ENCODE assay signal across 8 mouse cellular contexts in genomic region chr6:121185232-121185631, GRCm38 (mm10). TPM values are rescaled to one million over a fixed set of nuclear protein-coding genes. Genes with fewer than 3 reads are reported as not detected.
DNase-seq lines count a peak whose midpoint lies in the region; ATAC-seq and TF ChIP-seq lines count a peak whose summit lies in the region.

No protein-coding gene starts in this region.

- ATAC-seq in heart, embryonic 14.5 days (ENCODE audit: insufficient number of reproducible peaks, insufficient read depth, low FRiP score, low read depth) = no peak
- no peak for ATAC-seq in embryonic facial prominence, embryonic 12.5 days (ENCODE audit: insufficient number of reproducible peaks, insufficient read depth, low FRiP score, low TSS enrichment)
- peak; percentile 24 for ATAC-seq in intestine, embryonic 16.5 days
- ATAC-seq in midbrain, embryonic 12.5 days (ENCODE audit: low FRiP score, low read depth) = no peak

- peak overlapping the region; percentile 99 for H3K4me2 ChIP-seq in heart, embryonic 14.5 days (ENCODE audit: low read length)
- H3K4me2 ChIP-seq in embryonic facial prominence, embryonic 12.5 days (replicated peaks) = peak overlapping the region; percentile 98
- peak overlapping the region; percentile 95 for H3K4me2 ChIP-seq in intestine, embryonic 16.5 days (ENCODE audit: low read depth, low read length)
- H3K4me2 ChIP-seq in midbrain, embryonic 12.5 days (replicated peaks) = peak overlapping the region; percentile 94

- 85% methylated on average over 8 of the region's 8 CpGs for WGBS in heart, embryonic 14.5 days
- WGBS in embryonic facial prominence, embryonic 12.5 days = 89% methylated on average over 8 of the region's 8 CpGs
- 66% methylated on average over 8 of the region's 8 CpGs for WGBS in intestine, embryonic 16.5 days
- 85% methylated on average over 8 of the region's 8 CpGs for WGBS in midbrain, embryonic 12.5 days
- 90% methylated on average over 8 of the region's 8 CpGs for WGBS in thymus, adult 2 months

- no peak overlapping the region for H3K9ac ChIP-seq in heart, embryonic 14.5 days (ENCODE audit: low read length)
- no peak overlapping the region for H3K9ac ChIP-seq in embryonic facial prominence, embryonic 12.5 days
- H3K9ac ChIP-seq in intestine, embryonic 16.5 days (ENCODE audit: low read depth, low read length) = peak overlapping the region; percentile 57; the same call in 1 of the 2 replicates
- H3K9ac ChIP-seq in midbrain, embryonic 12.5 days (replicated peaks) = no peak overlapping the region

- peaks cover 4 to 14% of the 10 kb centered on the region in 2 experiments for H3K4me1 ChIP-seq in heart, embryonic 14.5 days (ENCODE audit: control insufficient read depth in 2 of 2, insufficient read depth in 2 of 2, low read length in 2 of 2)
- H3K4me1 ChIP-seq in embryonic facial prominence, embryonic 12.5 days = peaks cover 20% of the 10 kb centered on the region
- peaks cover 16% of the 10 kb centered on the region for H3K4me1 ChIP-seq in intestine, embryonic 16.5 days (ENCODE audit: control insufficient read depth, insufficient read depth, low read length)
- H3K4me1 ChIP-seq in midbrain, embryonic 12.5 days = peaks cover 17% of the 10 kb centered on the region
- H3K4me1 ChIP-seq in thymus, adult 2 months (replicated peaks; ENCODE audit: control insufficient read depth, insufficient read depth, low read length) = peaks cover 14% of the 10 kb centered on the region

- TF ChIP-seq CTCF in thymus, adult 2 months (IDR thresholded peaks at IDR 0.05; ENCODE audit: borderline replicate concordance, control insufficient read depth, extremely low read depth, insufficient read depth, low read length, poor library complexity) = no peak

- TF ChIP-seq POLR2A in thymus, adult 2 months (IDR thresholded peaks at IDR 0.05; ENCODE audit: control insufficient read depth, extremely low read depth, insufficient read depth, low read length, poor library complexity) = no peak

- no peaks in the 10 kb centered on the region for H3K9me3 ChIP-seq in heart, embryonic 14.5 days (ENCODE audit: control insufficient read depth, low read length)
- no peaks in the 10 kb centered on the region for H3K9me3 ChIP-seq in embryonic facial prominence, embryonic 12.5 days
- H3K9me3 ChIP-seq in intestine, embryonic 16.5 days (ENCODE audit: control insufficient read depth, low read length) = no peaks in the 10 kb centered on the region
- no peaks in the 10 kb centered on the region for H3K9me3 ChIP-seq in midbrain, embryonic 12.5 days

- H3K4me3 ChIP-seq in heart, embryonic 14.5 days (ENCODE audit: control insufficient read depth in 1 of 2, insufficient read depth in 1 of 2, low read depth in 1 of 2, low read length in 2 of 2) = no peak overlapping the region
- H3K4me3 ChIP-seq in embryonic facial prominence, embryonic 12.5 days = peak overlapping the region; percentile 78; the same call in 1 of the 2 replicates
- peak overlapping the region; percentile 84 for H3K4me3 ChIP-seq in intestine, embryonic 16.5 days (ENCODE audit: low read length)
- H3K4me3 ChIP-seq in midbrain, embryonic 12.5 days = peak overlapping the region; percentile 54; the same call in 1 of the 2 replicates
- H3K4me3 ChIP-seq in thymus, adult 2 months (ENCODE audit: control insufficient read depth, insufficient read depth, low read length) = no peak overlapping the region

- H3K36me3 ChIP-seq in heart, embryonic 14.5 days (ENCODE audit: control insufficient read depth, insufficient read depth, low read length) = peaks cover 33% of the 10 kb centered on the region
- H3K36me3 ChIP-seq in embryonic facial prominence, embryonic 12.5 days = peaks cover 19% of the 10 kb centered on the region; the same call in 1 of the 2 replicates
- no peaks in the 10 kb centered on the region for H3K36me3 ChIP-seq in intestine, embryonic 16.5 days (ENCODE audit: control insufficient read depth, insufficient read depth, low read length)
- peaks cover 20% of the 10 kb centered on the region for H3K36me3 ChIP-seq in midbrain, embryonic 12.5 days
- no peaks in the 10 kb centered on the region; the same call in 1 of the 2 replicates for H3K36me3 ChIP-seq in thymus, adult 2 months (ENCODE audit: control insufficient read depth, insufficient read depth, low read length)

- intact Hi-C loops in gastrocnemius, postnatal 14 days (cut with DNase I; ENCODE audit: low total_unique reads) = loop anchor here (10.0 kb wide), 1 partner anchor 80 kb away; no protein-coding TSS in a partner anchor

- no peaks in the 10 kb centered on the region for H3K27me3 ChIP-seq in heart, embryonic 14.5 days (ENCODE audit: control insufficient read depth, insufficient read depth, low read length)
- H3K27me3 ChIP-seq in embryonic facial prominence, embryonic 12.5 days = no peaks in the 10 kb centered on the region
- H3K27me3 ChIP-seq in intestine, embryonic 16.5 days (replicated peaks; ENCODE audit: control insufficient read depth, insufficient read depth, low read length) = no peaks in the 10 kb centered on the region
- H3K27me3 ChIP-seq in midbrain, embryonic 12.5 days = no peaks in the 10 kb centered on the region
- no peaks in the 10 kb centered on the region for H3K27me3 ChIP-seq in thymus, adult 2 months (ENCODE audit: control insufficient read depth, insufficient read depth, low read length)

- no peak for DNase-seq in heart, adult 8-10 months (ENCODE audit: low spot score)
- DNase-seq in right cerebral cortex, postnatal 25 days = no peak
- no peak for DNase-seq in thymus, adult 2 months
- DNase-seq in gastrocnemius, postnatal 14 days = no peak

- no peak overlapping the region for H3K27ac ChIP-seq in heart, embryonic 14.5 days (replicated peaks in 1 of 2; ENCODE audit: control insufficient read depth in 1 of 2, insufficient read depth in 1 of 2, low read depth in 2 of 2, low read length in 2 of 2)
- H3K27ac ChIP-seq in embryonic facial prominence, embryonic 12.5 days = no peak overlapping the region
- no peak overlapping the region for H3K27ac ChIP-seq in intestine, embryonic 16.5 days (ENCODE audit: low read length)
- H3K27ac ChIP-seq in midbrain, embryonic 12.5 days (replicated peaks) = no peak overlapping the region
- no peak overlapping the region for H3K27ac ChIP-seq in thymus, adult 2 months (ENCODE audit: control insufficient read depth, insufficient read depth, low read length)

RNA-seq across cellular contexts. Expression of gene Pex26, which starts 1.8 kb away (rescaled TPM):
- polyA plus RNA-seq in heart, embryonic 14.5 days (2014; fragmentation: Nextera tagmentation; extraction: Ambion mirVana) = 3.0 and 5.9 TPM in 2 replicates
- total RNA-seq in heart, adult 8-10 months (2022) = 1 to 10 TPM; 5.9 to 6.6 (median 6.3) TPM
- 11.4 and 11.8 TPM in 2 replicates for polyA plus RNA-seq in embryonic facial prominence, embryonic 12.5 days (2016; fragmentation: Nextera tagmentation; extraction: Ambion mirVana)
- 13.4 and 14.8 TPM in 2 replicates for polyA plus RNA-seq in intestine, embryonic 16.5 days (2015; fragmentation: Nextera tagmentation; extraction: Ambion mirVana)
- polyA plus RNA-seq in midbrain, embryonic 12.5 days (2016; fragmentation: Nextera tagmentation; extraction: Ambion mirVana) = 12.3 and 12.6 TPM in 2 replicates
- 29.3 and 31.7 TPM in 2 replicates for polyA plus RNA-seq in thymus, adult 2 months (2012; rRNA removed)
- total RNA-seq in gastrocnemius, postnatal 14 days (2021) = 1 to 10 TPM; 2.7 to 3.5 TPM

RNA-seq across cellular contexts. Expression of gene Tuba8, which starts 25.3 kb away (rescaled TPM):
- polyA plus RNA-seq in heart, embryonic 14.5 days (2014; fragmentation: Nextera tagmentation; extraction: Ambion mirVana) = 0.18 TPM in 1 of 2 replicates, not detected in the other
- total RNA-seq in heart, adult 8-10 months (2022) = 100 to 1,000 TPM; 175 to 206 (median 179) TPM
- 0.18 and 0.23 TPM in 2 replicates for polyA plus RNA-seq in embryonic facial prominence, embryonic 12.5 days (2016; fragmentation: Nextera tagmentation; extraction: Ambion mirVana)
- polyA plus RNA-seq in intestine, embryonic 16.5 days (2015; fragmentation: Nextera tagmentation; extraction: Ambion mirVana) = 0.44 and 0.68 TPM in 2 replicates
- 0.22 TPM in 1 of 2 replicates, not detected in the other for polyA plus RNA-seq in midbrain, embryonic 12.5 days (2016; fragmentation: Nextera tagmentation; extraction: Ambion mirVana)
- 2.9 and 4.3 TPM in 2 replicates for polyA plus RNA-seq in thymus, adult 2 months (2012; rRNA removed)
- total RNA-seq in gastrocnemius, postnatal 14 days (2021) = 100 to 1,000 TPM; 149 to 227 TPM

RNA-seq across cellular contexts. Expression of gene Mical3, which starts 54.4 kb away (rescaled TPM):
- polyA plus RNA-seq in heart, embryonic 14.5 days (2014; fragmentation: Nextera tagmentation; extraction: Ambion mirVana) = 41.3 and 46.2 TPM in 2 replicates
- total RNA-seq in heart, adult 8-10 months (2022) = 100 to 1,000 TPM; 112 to 130 (median 120) TPM
- 11.9 and 12.6 TPM in 2 replicates for polyA plus RNA-seq in embryonic facial prominence, embryonic 12.5 days (2016; fragmentation: Nextera tagmentation; extraction: Ambion mirVana)
- 4.8 and 5.5 TPM in 2 replicates for polyA plus RNA-seq in intestine, embryonic 16.5 days (2015; fragmentation: Nextera tagmentation; extraction: Ambion mirVana)
- 18.7 and 19.4 TPM in 2 replicates for polyA plus RNA-seq in midbrain, embryonic 12.5 days (2016; fragmentation: Nextera tagmentation; extraction: Ambion mirVana)
- 16.2 TPM in 2 replicates for polyA plus RNA-seq in thymus, adult 2 months (2012; rRNA removed)
- total RNA-seq in gastrocnemius, postnatal 14 days (2021) = 10 to 100 TPM; 45.6 to 53.0 TPM

Comparison
In these comparisons a context has a peak if more than half of its experiments do, and no peak if none do; other contexts are left out.
1. H3K4me3 ChIP-seq: peak in embryonic facial prominence, embryonic 12.5 days (single experiment), intestine, embryonic 16.5 days (single experiment) and midbrain, embryonic 12.5 days (single experiment); none in heart, embryonic 14.5 days (0 of 2) and thymus, adult 2 months (single experiment).
2. Peak in every context shown above with its lines, with median percentiles within 50 percentile points of each other: H3K4me2 ChIP-seq.